Mouse (Mus musculus) liver, embryonic 12.5 days (tissue): Measurements from ENCODE around the gene Nsun7. TPM values are rescaled to one million over a fixed set of nuclear protein-coding genes. Genes with fewer than 3 reads are reported as not detected.

Experiments used
- ATAC-seq: fragments of 200-750 bp; cut with Nextera tagmentation; 2 replicates; pipeline ENCODE4 v1.8.0; 2017; ENCODE audit warnings: moderate number of reproducible peaks, mild to moderate bottlenecking, moderate library complexity
- H3K27ac ChIP-seq: fragments of 300-500 bp; sonication (generic); 2 replicates; pipeline ENCODE4 v1.5.1; 2016; ENCODE audit warnings: mild to moderate bottlenecking
- H3K27me3 ChIP-seq: fragments of 300-500 bp; sonication (generic); replicated peaks from 2 replicates; pipeline ENCODE4 v1.6.1; 2016; ENCODE audit warnings: mild to moderate bottlenecking, moderate library complexity
- H3K36me3 ChIP-seq: fragments of 300-500 bp; sonication (generic); 2 replicates; pipeline ENCODE4 v1.6.1; 2016; ENCODE audit warnings: mild to moderate bottlenecking, moderate library complexity
- H3K4me1 ChIP-seq: fragments of 300-500 bp; sonication (generic); 2 replicates; pipeline ENCODE4 v1.6.1; 2016
- H3K4me2 ChIP-seq: fragments of 300-500 bp; sonication (generic); 2 replicates; pipeline ENCODE4 v1.6.1; 2016; ENCODE audit warnings: mild to moderate bottlenecking, moderate library complexity
- H3K4me3 ChIP-seq: fragments of 300-500 bp; sonication (generic); 2 replicates; pipeline ENCODE4 v1.5.1; 2016; ENCODE audit warnings: mild to moderate bottlenecking, moderate library complexity
- H3K9ac ChIP-seq: fragments of 300-500 bp; sonication (generic); 2 replicates; pipeline ENCODE4 v1.6.1; 2016; ENCODE audit warnings: mild to moderate bottlenecking, moderate library complexity
- H3K9me3 ChIP-seq: fragments of 300-500 bp; sonication (generic); replicated peaks from 2 replicates; pipeline ENCODE4 v1.6.1; 2016; ENCODE audit warnings: mild to moderate bottlenecking, moderate library complexity
- WGBS: fragments of 180-500 bp; shearing (Covaris S2); methylation state at CpG from one replicate; pipeline ENCODE4 v1.1.7; 2016; ENCODE audit not compliant: insufficient replicate concordance; 5-methylcytosine and 5-hydroxymethylcytosine counted together
- polyA plus RNA-seq: library from polyadenylated mRNA; unstranded; fragments of >200 nt; fragmentation: Nextera tagmentation; extraction: Ambion mirVana; gene quantifications from 2 replicates; pipeline ENCODE4 v1.2.1, GENCODE M21; 2016

Nsun7 gene
- polyA plus RNA-seq, 1 experiment from 2014 or later = 0.05 TPM

DNA sequence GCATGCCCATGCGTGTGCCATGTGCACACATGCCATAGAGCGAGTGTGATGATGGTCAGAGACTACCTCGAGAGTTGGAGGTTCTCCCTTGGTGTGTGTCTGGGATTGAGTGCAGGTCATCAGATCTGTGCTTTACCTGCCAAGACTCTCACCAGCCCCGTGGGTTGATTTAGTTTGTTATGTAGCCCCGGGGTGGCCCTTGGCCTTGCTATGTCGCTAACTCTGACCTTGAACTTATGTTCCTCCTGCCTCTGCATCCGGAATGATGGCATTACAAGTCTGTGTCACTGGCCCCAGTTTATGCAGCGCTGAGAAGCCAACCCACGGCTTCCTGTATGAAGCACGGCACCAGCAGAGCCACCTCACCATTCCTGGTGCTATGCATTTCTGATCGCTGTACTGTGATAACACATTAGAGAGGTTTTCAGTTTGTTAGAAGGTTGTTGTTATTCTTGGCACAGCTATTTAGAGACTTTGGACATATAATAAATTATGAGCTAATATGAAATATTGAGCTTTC is 34.5 kb downstream of the Nsun7 start:
- Histone ChIP-seq H3K27ac (no peak overlapping the region), H3K4me1 (no peaks in the 10 kb centered on the region), H3K36me3 (no peaks in the 10 kb centered on the region), H3K9ac (no peak overlapping the region), H3K4me3 (no peak overlapping the region), H3K4me2 (no peak overlapping the region), H3K9me3 (no peaks in the 10 kb centered on the region), H3K27me3 (no peaks in the 10 kb centered on the region)
- ATAC-seq = no peak
- WGBS = 61% methylated on average over 11 of the region's 11 CpGs

DNA sequence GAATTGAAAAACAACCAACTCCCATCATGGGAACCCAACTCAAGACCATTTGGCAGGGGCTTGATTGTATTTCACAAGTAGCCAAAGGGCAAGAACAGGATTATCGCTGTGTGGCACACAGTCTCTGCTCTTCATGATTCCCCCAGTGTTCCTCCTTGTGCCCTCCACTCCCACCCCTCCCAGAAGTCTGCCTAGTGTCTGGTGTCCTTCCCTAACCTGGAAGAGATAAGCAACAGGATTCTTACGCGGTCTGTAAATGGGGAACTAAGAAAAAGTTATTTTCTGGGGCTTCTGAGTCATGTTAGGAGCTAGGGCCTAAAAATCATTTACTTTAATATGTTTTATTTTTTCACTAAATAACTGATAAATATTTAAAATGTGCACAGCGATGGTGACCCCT is 35.3 kb downstream of the Nsun7 start:
- H3K4me3 ChIP-seq = no peak overlapping the region
- no peak overlapping the region for H3K4me2 ChIP-seq
- H3K9me3 ChIP-seq = no peaks in the 10 kb centered on the region
- no peak for ATAC-seq
- no peaks in the 10 kb centered on the region for H3K27me3 ChIP-seq
- no peak overlapping the region for H3K9ac ChIP-seq
- no peaks in the 10 kb centered on the region for H3K36me3 ChIP-seq
- WGBS = 63% methylated on average over 4 of the region's 4 CpGs
- H3K4me1 ChIP-seq = no peaks in the 10 kb centered on the region
- H3K27ac ChIP-seq = no peak overlapping the region

DNA sequence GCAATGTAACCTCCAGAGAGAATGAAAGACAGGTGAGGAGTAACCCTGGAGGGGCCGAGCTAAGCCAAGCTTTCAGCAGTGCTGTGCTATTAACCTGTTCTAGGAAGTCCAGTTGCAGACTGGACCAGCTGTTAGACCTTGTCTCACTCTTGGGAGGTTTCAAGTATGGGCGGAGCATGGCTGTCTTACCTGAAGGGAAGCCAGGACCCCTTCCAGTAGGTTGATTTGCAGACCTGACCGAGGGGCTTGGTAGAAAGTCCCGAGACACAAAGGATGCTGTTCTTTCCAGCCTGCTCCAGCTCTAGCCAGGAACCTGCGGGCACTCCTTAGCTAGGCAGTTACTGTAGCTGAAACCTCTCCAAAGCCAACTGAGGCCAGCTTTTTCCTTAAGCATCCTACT is 36.4 kb downstream of the Nsun7 start:
- ATAC-seq = no peak

DNA sequence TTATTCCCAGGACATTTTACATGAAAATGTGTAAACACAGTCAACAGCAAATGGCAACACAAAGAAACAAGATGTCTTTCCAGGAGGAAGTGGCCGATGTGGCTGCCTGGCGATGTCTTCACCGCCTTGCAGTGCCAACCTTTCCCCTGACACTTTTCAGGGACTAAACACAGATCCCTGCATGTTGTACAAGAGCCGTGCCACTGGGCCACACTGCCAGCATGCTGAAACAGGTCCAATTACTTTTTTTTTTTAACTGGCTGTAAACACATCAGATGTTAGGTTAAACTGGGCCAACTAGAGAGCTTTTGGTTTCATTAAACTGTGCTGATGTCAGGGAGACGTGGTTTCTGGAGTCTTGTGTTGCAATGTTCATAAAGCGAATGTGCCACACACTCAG is 39.2 kb downstream of the Nsun7 start:
- no peaks in the 10 kb centered on the region for H3K36me3 ChIP-seq
- no peak for ATAC-seq
- no peaks in the 10 kb centered on the region for H3K27me3 ChIP-seq
- H3K27ac ChIP-seq = no peak overlapping the region
- H3K9me3 ChIP-seq = no peaks in the 10 kb centered on the region
- H3K4me1 ChIP-seq = no peaks in the 10 kb centered on the region
- WGBS = 72% methylated on average over 6 of the region's 6 CpGs
- H3K4me2 ChIP-seq = no peak overlapping the region
- H3K9ac ChIP-seq = no peak overlapping the region
- H3K4me3 ChIP-seq = no peak overlapping the region

More for the DNA sequence above, 36.4 kb downstream of the Nsun7 start:
- H3K4me1 ChIP-seq = no peaks in the 10 kb centered on the region
- H3K9ac ChIP-seq = no peak overlapping the region
- H3K36me3 ChIP-seq = no peaks in the 10 kb centered on the region
- H3K4me3 ChIP-seq = no peak overlapping the region
- H3K4me2 ChIP-seq = no peak overlapping the region
- no peaks in the 10 kb centered on the region for H3K27me3 ChIP-seq
- H3K9me3 ChIP-seq = no peaks in the 10 kb centered on the region
- WGBS = 69% methylated on average over 5 of the region's 5 CpGs
- no peak overlapping the region for H3K27ac ChIP-seq

DNA sequence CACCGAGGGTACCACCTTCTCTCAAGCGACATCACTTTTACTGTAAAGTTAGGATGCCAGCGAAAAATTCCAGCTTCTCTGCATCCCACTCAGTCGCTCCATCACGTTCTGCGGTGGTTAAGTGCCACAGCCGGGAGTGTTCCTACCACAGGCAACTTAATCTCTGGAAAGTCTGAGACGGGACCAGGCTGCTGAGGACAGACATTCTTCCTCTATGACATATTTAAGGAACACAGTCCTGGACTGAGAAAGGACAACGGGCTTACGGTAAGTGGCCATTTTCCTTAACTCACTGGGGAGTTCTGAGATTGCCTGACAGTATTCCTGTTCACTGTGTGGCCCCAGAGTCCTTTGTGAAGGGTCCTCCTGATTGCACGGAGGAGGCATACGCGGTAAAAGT is 40.9 kb downstream of the Nsun7 start:
- ATAC-seq = no peak
- Histone ChIP-seq H3K4me1 (no peaks in the 10 kb centered on the region), H3K4me3 (no peak overlapping the region), H3K36me3 (no peaks in the 10 kb centered on the region), H3K4me2 (no peak overlapping the region), H3K27me3 (no peaks in the 10 kb centered on the region), H3K9me3 (no peaks in the 10 kb centered on the region), H3K27ac (no peak overlapping the region), H3K9ac (no peak overlapping the region)
- 79% methylated on average over 13 of the region's 13 CpGs for WGBS

DNA sequence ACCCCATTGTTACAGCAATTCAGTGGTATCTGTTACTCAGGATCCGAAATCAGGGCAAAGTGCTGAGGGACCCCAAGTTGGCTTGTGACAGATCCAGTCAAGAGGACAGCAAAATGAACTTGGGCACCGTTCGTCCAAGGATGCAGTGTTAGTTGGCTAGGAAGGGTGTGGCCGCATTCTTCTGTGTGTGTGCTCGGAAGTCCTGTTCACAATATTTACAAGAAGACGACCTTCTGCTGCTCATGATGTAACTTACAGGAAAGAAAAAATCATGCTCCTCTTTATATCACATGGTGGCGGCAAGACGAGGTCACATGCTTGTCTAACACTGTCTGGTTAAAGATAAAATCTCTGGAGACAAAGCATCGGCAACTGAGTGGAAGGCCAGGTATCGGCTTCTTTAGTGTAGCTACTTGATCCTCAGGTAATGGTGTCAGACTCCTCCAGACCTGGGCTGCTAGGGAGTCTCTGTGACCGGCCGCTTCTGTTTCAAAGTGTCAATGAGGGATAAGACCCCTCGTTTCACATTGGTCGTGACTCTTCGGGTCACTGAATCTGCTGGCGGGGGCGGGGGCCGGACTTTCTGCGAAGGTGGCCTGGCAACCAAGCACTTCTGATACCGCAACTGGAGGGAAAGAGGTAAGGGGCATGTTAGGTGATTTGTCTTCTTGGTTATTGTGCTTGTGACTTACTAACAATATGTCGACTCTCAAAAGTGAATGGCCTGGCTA is 42.6 kb downstream of the Nsun7 start:
- Histone ChIP-seq H3K36me3 (0 out of 2 replicates have a peak, but pooled peaks cover 2% of the 10 kb centered on the region), H3K27ac (no peak overlapping the region), H3K27me3 (no peaks in the 10 kb centered on the region), H3K4me2 (no peak overlapping the region), H3K4me1 (no peaks in the 10 kb centered on the region), H3K9me3 (no peaks in the 10 kb centered on the region), H3K4me3 (no peak overlapping the region), H3K9ac (no peak overlapping the region)
- no peak for ATAC-seq
- WGBS = 83% methylated on average over 21 of the region's 21 CpGs

DNA sequence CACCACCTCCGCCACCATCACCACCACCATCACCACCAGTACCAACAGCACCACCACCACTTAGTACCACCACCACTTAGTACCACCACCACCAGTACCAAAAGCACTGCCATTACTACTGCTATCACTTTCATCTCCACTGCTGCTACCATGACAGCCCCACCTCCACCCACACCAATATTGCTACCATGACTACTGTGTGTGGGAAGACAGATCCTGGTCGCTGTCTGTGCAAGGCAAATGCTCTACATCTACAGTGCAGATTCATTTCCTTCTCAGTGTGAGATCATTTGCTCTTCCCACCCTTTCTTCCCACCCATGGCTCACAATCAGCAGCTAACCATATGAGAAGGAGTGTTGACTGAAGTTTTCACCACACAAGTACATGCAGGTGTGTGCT is 43.2 kb downstream of the Nsun7 start:
- no peaks in the 10 kb centered on the region for H3K27me3 ChIP-seq
- no peak overlapping the region for H3K27ac ChIP-seq
- ATAC-seq = no peak
- 82% methylated on average over 2 of the region's 2 CpGs for WGBS
- H3K4me2 ChIP-seq = no peak overlapping the region
- no peak overlapping the region for H3K9ac ChIP-seq
- no peaks in the 10 kb centered on the region for H3K9me3 ChIP-seq
- no peak overlapping the region for H3K4me3 ChIP-seq
- H3K4me1 ChIP-seq = no peaks in the 10 kb centered on the region
- 0 out of 2 replicates have a peak, but pooled peaks cover 2% of the 10 kb centered on the region for H3K36me3 ChIP-seq

DNA sequence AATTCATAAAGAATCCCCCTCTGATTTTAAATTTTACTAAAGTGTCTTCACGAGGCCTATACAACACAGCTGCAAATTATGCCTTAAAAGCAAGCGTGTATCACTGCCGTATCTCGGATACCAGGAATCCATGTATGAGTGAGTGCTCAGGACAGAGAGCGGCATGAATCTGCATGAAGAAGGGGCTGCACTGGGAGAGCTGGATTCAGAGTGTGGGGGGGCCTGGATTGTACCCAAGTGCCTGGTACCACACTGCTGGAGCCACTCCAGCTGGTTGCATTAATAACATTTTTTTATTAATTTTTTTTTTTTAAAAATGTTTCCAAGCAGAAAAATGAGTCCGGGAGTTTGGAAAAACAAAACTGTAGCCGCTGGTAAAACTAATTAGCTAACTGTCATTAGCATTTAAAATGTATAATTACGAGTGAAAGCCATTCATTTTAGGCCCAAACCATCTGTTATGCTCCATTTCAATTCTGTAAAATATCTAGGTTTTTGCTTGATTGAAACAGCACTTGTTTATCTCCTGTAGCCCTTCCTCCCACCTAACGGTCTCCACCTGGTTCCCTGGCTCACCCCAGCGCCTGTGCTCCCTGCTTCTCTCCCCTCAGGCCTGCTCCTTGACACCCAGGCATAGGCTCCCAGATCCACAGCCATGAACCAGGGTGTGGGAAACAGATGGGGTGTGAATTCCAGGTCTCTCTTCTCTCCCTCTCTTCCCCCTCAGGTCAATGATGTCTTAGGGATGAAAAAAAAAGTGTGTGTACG is 44.8 kb downstream of the Nsun7 start:
- no peaks in the 10 kb centered on the region for H3K27me3 ChIP-seq
- no peak for ATAC-seq
- no peaks in the 10 kb centered on the region for H3K4me1 ChIP-seq
- no peaks in the 10 kb centered on the region for H3K9me3 ChIP-seq
- H3K9ac ChIP-seq = no peak overlapping the region
- H3K36me3 ChIP-seq = 0 out of 2 replicates have a peak, but pooled peaks cover 2% of the 10 kb centered on the region
- H3K4me3 ChIP-seq = no peak overlapping the region
- 76% methylated on average over 11 of the region's 11 CpGs for WGBS
- no peak overlapping the region for H3K27ac ChIP-seq
- H3K4me2 ChIP-seq = no peak overlapping the region

DNA sequence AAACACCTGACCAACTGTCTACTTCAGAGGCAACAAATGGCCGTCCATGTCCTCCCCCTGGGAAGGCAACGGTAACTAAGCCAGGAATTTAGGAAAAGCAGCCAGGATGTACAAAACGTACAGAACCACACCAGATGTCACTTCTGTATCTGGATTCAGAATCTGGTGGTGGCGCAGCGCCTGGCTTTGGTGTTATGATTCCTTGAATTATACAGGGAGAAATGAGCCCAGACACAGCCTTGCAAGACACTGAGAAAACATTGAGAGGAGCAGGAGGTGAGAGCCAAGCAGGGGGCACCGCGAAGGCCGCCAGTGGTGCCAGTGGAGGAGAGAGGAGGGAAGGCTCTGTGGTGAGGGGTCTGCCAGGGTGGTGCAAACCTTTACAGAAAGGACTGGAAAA is 45.8 kb downstream of the Nsun7 start:
- WGBS = 74% methylated on average over 8 of the region's 8 CpGs
- Histone ChIP-seq H3K9ac (no peak overlapping the region), H3K27me3 (no peaks in the 10 kb centered on the region), H3K9me3 (no peaks in the 10 kb centered on the region), H3K4me2 (no peak overlapping the region), H3K4me1 (no peaks in the 10 kb centered on the region), H3K4me3 (no peak overlapping the region), H3K36me3 (0 out of 2 replicates have a peak, but pooled peaks cover 2% of the 10 kb centered on the region), H3K27ac (no peak overlapping the region)
- ATAC-seq = no peak

DNA sequence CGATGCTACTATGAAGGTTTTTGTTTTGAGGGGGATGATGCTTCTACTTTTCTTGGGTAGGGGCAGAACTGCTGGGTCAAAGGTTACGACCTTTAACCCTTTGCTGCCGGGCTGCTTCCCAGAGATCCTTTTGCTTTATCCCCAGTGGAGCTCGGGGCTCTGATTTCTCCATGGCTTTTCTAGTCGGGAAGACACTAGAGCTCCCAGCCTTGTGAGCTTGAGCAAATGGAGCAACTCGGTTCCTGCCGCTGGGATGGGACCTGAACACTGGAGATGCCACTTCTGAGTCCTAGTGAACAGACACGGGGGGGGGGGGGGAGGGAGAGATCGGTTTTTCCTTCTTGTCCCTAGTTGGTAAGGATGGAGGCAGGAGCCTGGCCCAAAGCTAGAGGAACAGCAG is 50.6 kb downstream of the Nsun7 start:
- H3K27ac ChIP-seq = no peak overlapping the region
- H3K27me3 ChIP-seq = no peaks in the 10 kb centered on the region
- WGBS = 63% methylated on average over 9 of the region's 9 CpGs
- no peak overlapping the region for H3K4me2 ChIP-seq
- ATAC-seq = no peak
- H3K9ac ChIP-seq = no peak overlapping the region
- H3K9me3 ChIP-seq = no peaks in the 10 kb centered on the region
- 0 out of 2 replicates have a peak, but pooled peaks cover 2% of the 10 kb centered on the region for H3K36me3 ChIP-seq
- no peaks in the 10 kb centered on the region for H3K4me1 ChIP-seq
- no peak overlapping the region for H3K4me3 ChIP-seq

DNA sequence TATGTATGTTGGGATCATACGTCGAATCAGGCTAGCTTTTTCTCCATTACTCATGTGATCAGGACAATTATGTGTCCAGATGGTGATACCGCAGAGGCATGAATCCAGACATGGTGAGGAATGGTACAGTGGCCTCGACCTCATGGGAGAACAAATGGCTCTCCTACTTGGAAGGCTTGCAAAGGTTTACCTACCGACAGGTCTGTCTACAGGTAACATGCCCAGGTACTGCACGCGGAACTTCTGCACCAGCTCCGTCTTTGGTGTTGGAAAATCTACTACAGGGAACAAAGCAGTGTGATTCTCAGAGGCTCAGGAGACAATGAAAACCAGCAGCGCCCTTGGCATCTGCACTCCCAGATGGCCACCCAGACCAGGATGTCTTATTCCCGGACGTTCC is 51.1 kb downstream of the Nsun7 start:
- Histone ChIP-seq H3K4me3 (no peak overlapping the region), H3K27me3 (no peaks in the 10 kb centered on the region), H3K36me3 (0 out of 2 replicates have a peak, but pooled peaks cover under 1% of the 10 kb centered on the region), H3K4me1 (no peaks in the 10 kb centered on the region), H3K9ac (no peak overlapping the region), H3K9me3 (no peaks in the 10 kb centered on the region), H3K27ac (no peak overlapping the region), H3K4me2 (no peak overlapping the region)
- 86% methylated on average over 11 of the region's 11 CpGs for WGBS
- ATAC-seq = no peak

DNA sequence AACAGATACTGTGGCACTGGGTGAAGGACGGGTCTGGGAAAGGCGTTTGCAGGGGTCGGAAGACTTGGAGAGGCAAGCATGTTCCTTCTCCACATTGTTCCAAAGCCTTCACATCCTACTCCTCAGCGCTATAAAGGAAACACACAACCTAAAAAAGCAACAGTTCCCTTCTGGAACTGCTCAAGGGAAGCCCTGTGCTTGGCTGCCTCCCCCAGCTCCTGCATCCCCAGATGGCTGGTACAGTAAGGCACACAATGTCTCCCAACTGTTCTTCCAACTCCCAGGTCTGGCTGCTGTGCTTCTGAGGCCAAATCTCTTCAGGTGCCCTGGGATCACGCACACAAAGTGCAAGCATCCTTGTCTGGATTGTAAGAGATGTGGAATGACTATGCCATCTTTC is 56.1 kb downstream of the Nsun7 start:
- H3K27ac ChIP-seq = no peak overlapping the region
- no peak overlapping the region for H3K9ac ChIP-seq
- H3K4me2 ChIP-seq = no peak overlapping the region
- no peak for ATAC-seq
- H3K36me3 ChIP-seq = no peaks in the 10 kb centered on the region
- H3K9me3 ChIP-seq = no peaks in the 10 kb centered on the region
- WGBS = 72% methylated on average over 5 of the region's 5 CpGs
- no peaks in the 10 kb centered on the region for H3K4me1 ChIP-seq
- no peak overlapping the region for H3K4me3 ChIP-seq
- H3K27me3 ChIP-seq = no peaks in the 10 kb centered on the region
